Mouse (Mus musculus): ENCODE measurements at regions not wholly inside any gene's neighbourhood (a gene's known extent, or its start where the extent isn't known, plus 50 kb on each side); places are given as distances from the start of the nearest gene placed in this dataset.
A peak's percentile ranks its signal among the peaks of the same experiment; 100 is the strongest.

- Histone ChIP-seq H3K4me1 (peaks cover 34% of the 10 kb centered on the region), H3K27me3 (no peaks in the 10 kb centered on the region), H3K4me3 (replicated peaks) (no peak overlapping the region), H3K4me2 (replicated peaks) (no peak overlapping the region), H3K36me3 (no peaks in the 10 kb centered on the region), H3K9ac (no peak overlapping the region), H3K9me3 (replicated peaks) (no peaks in the 10 kb centered on the region), H3K27ac (replicated peaks) (no peak overlapping the region)
- whole genome bisulfite sequencing = 87% methylated on average over 7 of the region's 7 CpGs
- no peak for ATAC-seq (ENCODE audit: insufficient number of reproducible peaks, low FRiP score, low TSS enrichment, low read depth)
Observed at GRCm38 (mm10) chr14:105734291-105734690, 162.3 kb downstream of the Spry2 start.

- Histone ChIP-seq H3K4me1 (peaks cover 34% of the 10 kb centered on the region), H3K27ac (replicated peaks) (peak overlapping the region; percentile 87), H3K36me3 (no peaks in the 10 kb centered on the region), H3K9ac (no peak overlapping the region), H3K4me3 (replicated peaks) (peak overlapping the region; percentile 36), H3K27me3 (no peaks in the 10 kb centered on the region), H3K4me2 (replicated peaks) (peak overlapping the region; percentile 60), H3K9me3 (replicated peaks) (no peaks in the 10 kb centered on the region)
- 6% methylated on average over 12 of the region's 12 CpGs for WGBS
- ATAC-seq (ENCODE audit: insufficient number of reproducible peaks, low FRiP score, low TSS enrichment, low read depth) = no peak
Observed at GRCm38 (mm10) chr14:105733013-105733728, 163.4 kb downstream of the Spry2 start.

DNA sequence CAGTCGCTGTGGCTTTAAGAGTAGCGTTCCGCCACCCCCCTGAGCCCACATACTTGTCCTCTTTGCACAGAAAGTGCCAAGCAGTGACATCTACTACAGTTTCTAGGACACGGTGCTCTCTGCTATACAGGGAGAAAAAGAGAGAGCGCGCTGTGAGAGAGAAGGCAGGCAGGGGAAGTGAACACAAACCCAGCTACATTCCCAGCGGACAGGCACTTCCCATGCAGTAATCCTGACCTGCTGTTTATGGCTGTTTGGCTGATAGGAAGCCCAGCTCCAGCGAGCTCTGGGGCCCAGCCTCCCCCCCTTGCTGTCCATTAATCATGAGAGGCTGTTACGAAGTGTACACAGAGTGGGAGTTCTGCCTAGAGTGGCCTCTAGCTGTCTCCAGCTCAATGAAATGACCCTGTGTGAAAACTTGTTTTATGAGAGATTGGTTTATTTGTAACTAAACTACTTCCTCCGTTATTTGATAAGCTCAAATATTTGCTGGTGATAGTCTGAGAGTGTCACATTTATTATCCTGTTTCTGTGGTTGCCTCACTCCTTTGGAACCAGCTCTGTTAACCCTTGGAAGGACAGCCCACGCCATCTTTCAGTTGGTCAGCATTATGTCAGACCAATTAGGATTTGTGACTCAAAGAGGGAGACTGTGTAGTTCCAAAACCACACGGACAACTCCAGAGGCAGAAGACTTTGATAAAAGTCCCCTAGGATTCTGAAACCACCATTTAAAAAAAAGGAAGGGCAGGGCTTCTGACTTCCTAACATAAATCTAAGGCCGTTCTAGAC, 164.2 kb downstream of the Spry2 start:
- Histone ChIP-seq H3K9ac (peak overlapping the region; percentile 26), H3K36me3 (no peaks in the 10 kb centered on the region), H3K4me2 (replicated peaks) (peak overlapping the region; percentile 60), H3K27ac (replicated peaks) (peak overlapping the region; percentile 87), H3K9me3 (replicated peaks) (no peaks in the 10 kb centered on the region), H3K4me1 (peaks cover 34% of the 10 kb centered on the region), H3K4me3 (replicated peaks) (peak overlapping the region; percentile 36), H3K27me3 (no peaks in the 10 kb centered on the region)
- peak; percentile 84 for ATAC-seq (ENCODE audit: insufficient number of reproducible peaks, low FRiP score, low TSS enrichment, low read depth)
- WGBS = 2% methylated on average over 13 of the region's 13 CpGs

- no peak overlapping the region for H3K27ac ChIP-seq (replicated peaks)
- H3K4me2 ChIP-seq (replicated peaks) = no peak overlapping the region
- no peak overlapping the region for H3K9ac ChIP-seq
- H3K27me3 ChIP-seq = no peaks in the 10 kb centered on the region
- 9% methylated on average over 4 of the region's 4 CpGs for WGBS
- no peak overlapping the region for H3K4me3 ChIP-seq (replicated peaks)
- H3K9me3 ChIP-seq (replicated peaks) = no peaks in the 10 kb centered on the region
- peaks cover 28% of the 10 kb centered on the region for H3K4me1 ChIP-seq
- ATAC-seq (ENCODE audit: insufficient number of reproducible peaks, low FRiP score, low TSS enrichment, low read depth) = no peak
- H3K36me3 ChIP-seq = no peaks in the 10 kb centered on the region
Observed at GRCm38 (mm10) chr14:105730786-105731185, 165.8 kb downstream of the Spry2 start.

DNA sequence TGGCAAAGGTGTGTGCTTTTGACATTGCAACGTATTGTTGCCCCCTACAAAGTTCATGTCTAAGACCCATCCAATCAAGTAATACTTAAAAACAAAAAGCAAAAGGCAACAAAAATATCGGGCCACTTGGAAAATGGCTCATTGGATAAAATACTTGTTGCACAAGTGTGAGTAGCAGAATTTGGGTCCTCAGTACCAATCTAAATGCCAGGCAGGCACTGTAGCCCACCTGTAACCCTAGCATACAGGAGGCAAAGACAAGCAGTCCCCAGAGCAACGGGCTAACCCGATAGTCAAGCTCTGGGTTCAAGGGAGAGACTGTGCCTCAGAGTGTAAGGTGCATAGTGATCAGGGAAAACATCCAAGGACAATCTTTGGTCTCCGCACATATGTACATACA, 167.8 kb downstream of the Spry2 start:
- H3K4me3 ChIP-seq (replicated peaks) = no peak overlapping the region
- peaks cover 28% of the 10 kb centered on the region for H3K4me1 ChIP-seq
- H3K36me3 ChIP-seq = no peaks in the 10 kb centered on the region
- H3K27ac ChIP-seq (replicated peaks) = no peak overlapping the region
- H3K4me2 ChIP-seq (replicated peaks) = no peak overlapping the region
- WGBS = 94% methylated on average over 5 of the region's 5 CpGs
- no peaks in the 10 kb centered on the region for H3K27me3 ChIP-seq
- no peaks in the 10 kb centered on the region for H3K9me3 ChIP-seq (replicated peaks)
- ATAC-seq (ENCODE audit: insufficient number of reproducible peaks, low FRiP score, low TSS enrichment, low read depth) = no peak
- H3K9ac ChIP-seq = no peak overlapping the region

GRCm38 (mm10) chr14:105725741-105726140, 170.9 kb downstream of the Spry2 start:
- Histone ChIP-seq H3K27me3 (no peaks in the 10 kb centered on the region), H3K9ac (no peak overlapping the region), H3K9me3 (replicated peaks) (no peaks in the 10 kb centered on the region), H3K36me3 (no peaks in the 10 kb centered on the region), H3K4me1 (peaks cover 8% of the 10 kb centered on the region), H3K4me3 (replicated peaks) (no peak overlapping the region), H3K27ac (replicated peaks) (no peak overlapping the region), H3K4me2 (replicated peaks) (no peak overlapping the region)
- 49% methylated on average over 8 of the region's 8 CpGs for WGBS
- ATAC-seq (ENCODE audit: insufficient number of reproducible peaks, low FRiP score, low TSS enrichment, low read depth) = no peak

GRCm38 (mm10) chr14:105722923-105723322, 173.7 kb downstream of the Spry2 start:
- no peaks in the 10 kb centered on the region for H3K36me3 ChIP-seq
- no peak for ATAC-seq (ENCODE audit: insufficient number of reproducible peaks, low FRiP score, low TSS enrichment, low read depth)
- no peak overlapping the region for H3K4me2 ChIP-seq (replicated peaks)
- H3K4me1 ChIP-seq = peaks cover 8% of the 10 kb centered on the region
- 50% methylated on average over 2 of the region's 2 CpGs for WGBS
- no peak overlapping the region for H3K4me3 ChIP-seq (replicated peaks)
- no peaks in the 10 kb centered on the region for H3K9me3 ChIP-seq (replicated peaks)
- H3K9ac ChIP-seq = no peak overlapping the region
- H3K27me3 ChIP-seq = no peaks in the 10 kb centered on the region
- H3K27ac ChIP-seq (replicated peaks) = no peak overlapping the region

DNA sequence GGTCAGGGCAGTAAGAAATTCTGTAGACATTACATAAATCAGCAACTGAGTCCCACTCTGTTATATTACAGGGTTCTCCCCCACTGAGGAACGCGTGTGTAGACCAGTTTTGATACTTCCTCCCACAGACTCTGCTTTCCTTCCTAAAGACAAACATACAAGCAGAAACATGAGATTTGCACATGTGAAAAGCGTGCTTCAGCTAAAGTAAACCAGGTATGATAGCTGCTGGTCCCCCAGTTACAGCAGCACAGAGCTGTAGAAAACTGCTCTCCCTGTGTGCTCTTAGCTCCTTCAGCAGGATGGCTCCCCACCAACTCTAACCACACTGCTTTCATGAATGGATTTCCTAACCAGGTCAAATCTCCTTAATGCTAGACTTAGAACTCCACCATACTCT, 175.0 kb downstream of the Spry2 start:
- Histone ChIP-seq H3K4me2 (replicated peaks) (no peak overlapping the region), H3K9ac (no peak overlapping the region), H3K27me3 (no peaks in the 10 kb centered on the region), H3K27ac (replicated peaks) (no peak overlapping the region), H3K9me3 (replicated peaks) (no peaks in the 10 kb centered on the region), H3K4me1 (peaks cover 8% of the 10 kb centered on the region), H3K4me3 (replicated peaks) (no peak overlapping the region), H3K36me3 (no peaks in the 10 kb centered on the region)
- ATAC-seq (ENCODE audit: insufficient number of reproducible peaks, low FRiP score, low TSS enrichment, low read depth) = no peak
- WGBS = 61% methylated on average over 3 of the region's 3 CpGs

DNA sequence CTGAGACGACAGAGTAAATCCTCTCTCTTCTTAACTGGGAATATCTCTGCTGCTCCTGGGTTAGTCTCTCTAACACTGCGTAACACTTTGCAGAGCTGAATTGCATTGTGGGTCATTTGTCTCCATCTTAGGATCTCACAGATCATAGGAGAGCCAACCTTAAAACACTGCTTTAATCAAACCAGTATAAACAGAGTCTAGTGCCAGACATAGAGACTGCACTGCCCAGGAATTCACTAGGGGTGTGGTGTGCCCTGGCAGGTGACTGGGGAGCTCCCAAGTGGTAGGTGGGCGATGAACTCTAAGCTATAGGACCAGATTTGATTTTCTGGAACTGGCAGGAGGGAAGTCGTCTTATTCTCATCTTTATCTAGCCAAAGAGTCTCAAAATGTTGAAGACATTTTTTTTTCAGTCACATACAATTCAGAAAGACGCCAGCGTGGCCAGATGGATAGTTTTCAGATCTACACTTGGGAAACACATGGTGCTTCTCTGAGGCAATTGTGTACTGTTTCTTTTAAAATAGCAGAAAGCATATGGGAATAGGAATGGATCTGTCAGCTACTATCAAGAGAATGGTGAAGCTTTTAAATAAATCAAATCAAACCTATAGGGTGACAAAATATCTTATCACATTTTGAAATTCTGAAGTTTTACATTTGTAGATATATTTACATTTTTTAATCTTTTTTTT, 175.7 kb downstream of the Spry2 start:
- ATAC-seq (ENCODE audit: insufficient number of reproducible peaks, low FRiP score, low TSS enrichment, low read depth) = no peak

GRCm38 (mm10) chr14:105718676-105719441, 177.8 kb downstream of the Spry2 start:
- no peak overlapping the region for H3K9ac ChIP-seq
- H3K4me1 ChIP-seq = peaks cover 8% of the 10 kb centered on the region
- H3K4me2 ChIP-seq (replicated peaks) = no peak overlapping the region
- H3K27me3 ChIP-seq = no peaks in the 10 kb centered on the region
- no peaks in the 10 kb centered on the region for H3K36me3 ChIP-seq
- no peak overlapping the region for H3K4me3 ChIP-seq (replicated peaks)
- ATAC-seq (ENCODE audit: insufficient number of reproducible peaks, low FRiP score, low TSS enrichment, low read depth) = no peak
- WGBS = 54% methylated on average over 6 of the region's 6 CpGs
- H3K27ac ChIP-seq (replicated peaks) = no peak overlapping the region
- no peaks in the 10 kb centered on the region for H3K9me3 ChIP-seq (replicated peaks)

More for the DNA sequence above, 175.7 kb downstream of the Spry2 start:
- H3K27me3 ChIP-seq = no peaks in the 10 kb centered on the region
- H3K9ac ChIP-seq = no peak overlapping the region
- 62% methylated on average over 6 of the region's 6 CpGs for WGBS
- H3K4me1 ChIP-seq = peaks cover 8% of the 10 kb centered on the region
- no peaks in the 10 kb centered on the region for H3K9me3 ChIP-seq (replicated peaks)
- no peak overlapping the region for H3K27ac ChIP-seq (replicated peaks)
- no peaks in the 10 kb centered on the region for H3K36me3 ChIP-seq
- H3K4me2 ChIP-seq (replicated peaks) = no peak overlapping the region
- H3K4me3 ChIP-seq (replicated peaks) = no peak overlapping the region

GRCm38 (mm10) chr14:105717821-105718220, 178.8 kb downstream of the Spry2 start:
- H3K4me3 ChIP-seq (replicated peaks) = no peak overlapping the region
- H3K9me3 ChIP-seq (replicated peaks) = no peaks in the 10 kb centered on the region
- H3K36me3 ChIP-seq = no peaks in the 10 kb centered on the region
- no peak overlapping the region for H3K9ac ChIP-seq
- 38% methylated on average over 2 of the region's 2 CpGs for WGBS
- peaks cover 8% of the 10 kb centered on the region for H3K4me1 ChIP-seq
- H3K27ac ChIP-seq (replicated peaks) = no peak overlapping the region
- H3K27me3 ChIP-seq = no peaks in the 10 kb centered on the region
- no peak for ATAC-seq (ENCODE audit: insufficient number of reproducible peaks, low FRiP score, low TSS enrichment, low read depth)
- H3K4me2 ChIP-seq (replicated peaks) = no peak overlapping the region

All from embryonic facial prominence, embryonic 15.5 days (tissue).